9 mouse cellular contexts compared by ENCODE assay signal in the genomic region with DNA sequence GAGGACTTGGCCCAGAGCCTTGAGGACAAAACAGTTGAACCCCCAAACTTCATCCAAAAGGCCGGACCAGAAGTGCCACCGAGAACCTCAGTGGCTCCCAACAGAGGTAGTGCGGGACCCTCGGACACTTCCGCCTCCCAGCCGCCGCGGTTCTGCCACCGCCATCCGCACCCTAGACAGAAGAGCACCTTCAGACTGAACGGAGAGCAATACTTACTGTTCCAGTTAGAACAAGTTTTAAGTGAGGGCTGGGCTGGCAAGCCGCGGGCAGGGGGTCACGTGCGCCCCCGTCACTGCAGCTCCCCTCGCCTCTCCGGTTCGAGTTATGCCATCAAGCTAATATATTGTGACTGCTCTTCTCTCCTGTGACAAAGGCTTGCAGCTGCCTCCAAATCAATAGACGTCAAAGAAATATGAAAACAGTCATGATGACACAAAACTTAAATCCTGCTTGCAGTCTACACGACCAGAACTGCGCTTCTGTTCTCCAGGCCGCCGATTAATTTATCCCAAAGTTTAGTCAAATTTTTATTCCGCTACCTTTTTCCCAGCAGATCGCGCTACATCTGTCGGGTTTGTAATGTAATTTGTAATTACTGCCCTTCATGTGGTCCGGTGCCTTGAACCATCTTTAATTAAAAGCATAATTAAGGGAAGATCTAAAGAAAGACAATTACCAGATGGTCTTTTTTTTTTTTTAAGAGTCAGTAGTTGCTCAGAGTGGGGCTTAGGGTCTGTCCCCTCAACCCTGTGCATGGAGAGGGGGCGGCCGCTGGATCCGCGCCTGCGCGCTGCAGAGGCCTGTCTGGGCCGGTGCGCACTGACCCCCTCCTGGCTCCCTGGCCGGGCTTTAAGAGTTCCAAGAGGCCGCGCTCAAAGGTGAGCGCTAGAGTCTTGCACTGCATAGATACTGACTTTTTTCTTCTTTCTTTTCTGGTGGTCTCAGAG. TPM values are rescaled to one million over a fixed set of nuclear protein-coding genes. Genes with fewer than 3 reads are reported as not detected.
DNase-seq lines count a peak whose midpoint lies in the region; ATAC-seq lines count a peak whose summit lies in the region.
"Had no signal": no experiment of that assay in that cellular context is flagged by ENCODE, and none has a peak within 500 bp of the region (broad histone marks: within the 10 kb centered on the region; RNA-seq: fewer than 3 reads in every experiment).

No protein-coding gene starts in this region.

- peak; percentile 62 for DNase-seq in limb, embryonic 11.5 days (ENCODE audit: low spot score)
- no peak for DNase-seq in lung, adult 18-20 months
- DNase-seq in left cerebral cortex, adult 8-10 months (ENCODE audit: low spot score in 2 of 2) = no peak

- H3K4me3 ChIP-seq in megakaryocyte, embryonic 14.5 days (replicated peaks) = peak overlapping the region; percentile 50
- peak overlapping the region; percentile 15 for H3K4me3 ChIP-seq in embryonic facial prominence, embryonic 12.5 days
- no peak overlapping the region for H3K4me3 ChIP-seq in limb, embryonic 11.5 days (ENCODE audit: low read depth, low read length)
- 0 out of 2 replicates have a peak overlapping the region, but pooled peaks have one; percentile 2 for H3K4me3 ChIP-seq in stomach, embryonic 16.5 days (replicated peaks; ENCODE audit: low read length)

- peak overlapping the region; percentile 27 for H3K4me2 ChIP-seq in embryonic facial prominence, embryonic 12.5 days (replicated peaks)
- H3K4me2 ChIP-seq in limb, embryonic 11.5 days (ENCODE audit: low read depth, severe bottlenecking) = no peak overlapping the region
- no peak overlapping the region for H3K4me2 ChIP-seq in stomach, embryonic 16.5 days (ENCODE audit: low read depth, low read length)

- under 1% methylated on average over 41 of the region's 41 CpGs for WGBS in embryonic facial prominence, embryonic 12.5 days
- under 1% methylated on average over 41 of the region's 41 CpGs for WGBS in limb, embryonic 11.5 days
- WGBS in stomach, embryonic 16.5 days = 1% methylated on average over 41 of the region's 41 CpGs

- peaks cover 14% of the 10 kb centered on the region; the same call in 1 of the 2 replicates for H3K4me1 ChIP-seq in megakaryocyte, embryonic 14.5 days
- peaks cover 6% of the 10 kb centered on the region for H3K4me1 ChIP-seq in embryonic facial prominence, embryonic 12.5 days
- H3K4me1 ChIP-seq in limb, embryonic 11.5 days (ENCODE audit: control insufficient read depth, insufficient read depth, low read length) = 0 out of 2 replicates have a peak, but pooled peaks cover 3% of the 10 kb centered on the region
- H3K4me1 ChIP-seq in stomach, embryonic 16.5 days (ENCODE audit: control insufficient read depth, insufficient read depth, low read length) = 0 out of 2 replicates have a peak, but pooled peaks cover 5% of the 10 kb centered on the region

- H3K27ac ChIP-seq in embryonic facial prominence, embryonic 12.5 days = no peak overlapping the region
- no peak overlapping the region for H3K27ac ChIP-seq in limb, embryonic 11.5 days (replicated peaks; ENCODE audit: low read depth, low read length)
- no peak overlapping the region for H3K27ac ChIP-seq in stomach, embryonic 16.5 days (ENCODE audit: low read length)

- no peak overlapping the region for H3K9ac ChIP-seq in embryonic facial prominence, embryonic 12.5 days
- no peak overlapping the region for H3K9ac ChIP-seq in limb, embryonic 11.5 days (ENCODE audit: low read length)
- H3K9ac ChIP-seq in stomach, embryonic 16.5 days (ENCODE audit: low read length) = no peak overlapping the region

- H3K36me3 ChIP-seq in megakaryocyte, embryonic 14.5 days (replicated peaks; ENCODE audit: low read length) = no peaks in the 10 kb centered on the region
- H3K36me3 ChIP-seq in embryonic facial prominence, embryonic 12.5 days = no peaks in the 10 kb centered on the region
- H3K36me3 ChIP-seq in limb, embryonic 11.5 days (ENCODE audit: control insufficient read depth, insufficient read depth, low read length) = no peaks in the 10 kb centered on the region
- H3K36me3 ChIP-seq in stomach, embryonic 16.5 days (ENCODE audit: control insufficient read depth, insufficient read depth, low read length) = no peaks in the 10 kb centered on the region

- H3K9me3 ChIP-seq in megakaryocyte, embryonic 14.5 days = peaks cover 7% of the 10 kb centered on the region
- H3K9me3 ChIP-seq in embryonic facial prominence, embryonic 12.5 days = no peaks in the 10 kb centered on the region
- no peaks in the 10 kb centered on the region for H3K9me3 ChIP-seq in limb, embryonic 11.5 days (ENCODE audit: control insufficient read depth, low read length)
- no peaks in the 10 kb centered on the region for H3K9me3 ChIP-seq in stomach, embryonic 16.5 days (replicated peaks; ENCODE audit: control insufficient read depth, low read length)

- peaks cover 87% of the 10 kb centered on the region for H3K27me3 ChIP-seq in megakaryocyte, embryonic 14.5 days (replicated peaks)
- peaks cover 82% of the 10 kb centered on the region for H3K27me3 ChIP-seq in embryonic facial prominence, embryonic 12.5 days
- peaks cover 75% of the 10 kb centered on the region for H3K27me3 ChIP-seq in limb, embryonic 11.5 days (ENCODE audit: control insufficient read depth, insufficient read depth, low read length)
- H3K27me3 ChIP-seq in stomach, embryonic 16.5 days (ENCODE audit: control insufficient read depth, insufficient read depth, low read length) = peaks cover 89% of the 10 kb centered on the region

- ATAC-seq in megakaryocyte, adult 5-6 weeks (ENCODE audit: poor library complexity, severe bottlenecking) = no peak
- peak; percentile 70 for ATAC-seq in embryonic facial prominence, embryonic 12.5 days (ENCODE audit: insufficient number of reproducible peaks, insufficient read depth, low FRiP score, low TSS enrichment)
- peak; percentile 42 for ATAC-seq in limb, embryonic 11.5 days (ENCODE audit: insufficient number of reproducible peaks, low FRiP score, low TSS enrichment, low read depth)
- ATAC-seq in stomach, embryonic 16.5 days (ENCODE audit: insufficient read depth, low FRiP score) = no peak
- ATAC-seq: activated CD4-positive, CD25-positive, alpha-beta regulatory T cell, adult 4 months had no signal

RNA-seq across cellular contexts. Expression of gene Pax6, which starts 8.5 kb away (rescaled TPM):
- polyA plus RNA-seq in megakaryocyte, embryonic 14.5 days (2012; ENCODE audit: insufficient read depth, low replicate concordance) = 0.15 TPM in 1 of 2 replicates, not detected in the other
- not detected in 2 replicates for total RNA-seq in megakaryocyte, adult 5-6 weeks (2015)
- total RNA-seq in megakaryocyte, adult 5-6 weeks (2017) = not detected in 2 replicates
- polyA plus RNA-seq in embryonic facial prominence, embryonic 12.5 days (2016; fragmentation: Nextera tagmentation; extraction: Ambion mirVana) = 13.7 and 20.8 TPM in 2 replicates
- polyA plus RNA-seq in limb, embryonic 11.5 days (2014; fragmentation: Nextera tagmentation; extraction: Ambion mirVana) = 0.11 and 0.23 TPM in 2 replicates
- 1.4 and 1.7 TPM in 2 replicates for polyA plus RNA-seq in stomach, embryonic 16.5 days (2015; fragmentation: Nextera tagmentation; extraction: Ambion mirVana)
- total RNA-seq in left cerebral cortex, adult 8-10 months (2022) = 10 to 100 TPM in 3 of 4 experiments, 1 to 10 TPM in 1; 9.3 to 12.0 (median 11.3) TPM
- total RNA-seq: liver, adult 2 months had no signal
- polyA plus RNA-seq: liver, adult 2 months had no signal

Comparison
In these comparisons a context has a peak if more than half of its experiments do, and no peak if none do; other contexts are left out.
1. ATAC-seq: peak in embryonic facial prominence, embryonic 12.5 days (single experiment) and limb, embryonic 11.5 days (single experiment); none in megakaryocyte, adult 5-6 weeks (single experiment) and stomach, embryonic 16.5 days (single experiment).